Mouse (Mus musculus) 3T3-L1 (cell line): ENCODE results near the gene Cbs.
"Not testable (repeated sequence)": the region's sequence is repeated elsewhere in the genome, so short reads cannot be mapped to it uniquely, and the experiment has no call there.

ENCODE experiments used
- DNase-seq: peaks from one replicate; pipeline ENCODE4 v3.0.0-alpha.2; 2015; ENCODE audit warnings: low read depth, low spot score

The Cbs gene

DNA sequence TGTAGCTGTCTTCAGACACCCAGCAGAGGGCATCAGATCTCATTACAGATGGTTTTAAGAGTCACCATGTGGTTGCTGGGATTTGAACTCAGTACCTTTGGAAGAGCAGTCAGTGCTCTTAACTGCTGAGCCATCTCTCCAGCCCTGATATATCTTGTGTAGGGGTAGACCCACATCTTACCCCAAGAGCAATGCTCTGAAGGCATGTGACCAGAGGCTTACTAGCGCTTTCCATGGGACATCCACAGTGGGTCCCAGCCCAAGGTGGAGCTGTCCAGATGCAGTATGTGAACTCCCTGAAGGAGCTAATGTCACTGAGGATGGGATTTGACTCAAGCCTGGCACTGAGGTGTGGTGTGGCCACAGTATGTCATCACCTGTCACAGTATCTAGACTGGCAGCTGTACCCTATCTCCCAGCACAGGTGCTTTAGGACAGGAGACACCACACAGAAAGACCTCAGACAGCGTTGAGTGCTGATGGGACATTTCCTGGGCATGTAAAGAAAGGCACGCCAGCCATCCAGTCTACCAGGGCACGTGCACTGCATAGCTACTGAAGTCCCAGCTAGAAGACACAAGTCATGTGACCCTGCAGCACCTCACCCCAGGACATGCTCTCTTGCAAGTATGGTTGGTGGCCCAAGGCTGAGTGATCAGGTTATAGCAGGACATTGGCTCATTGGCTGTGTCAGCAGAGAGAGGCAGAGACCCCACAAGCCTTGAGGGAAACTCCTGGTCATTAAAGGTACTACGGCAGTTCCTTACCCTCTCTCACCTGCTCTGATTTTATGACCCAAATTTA, 9.4 kb upstream of the Cbs start:
- DNase-seq = peak; percentile 27

DNA sequence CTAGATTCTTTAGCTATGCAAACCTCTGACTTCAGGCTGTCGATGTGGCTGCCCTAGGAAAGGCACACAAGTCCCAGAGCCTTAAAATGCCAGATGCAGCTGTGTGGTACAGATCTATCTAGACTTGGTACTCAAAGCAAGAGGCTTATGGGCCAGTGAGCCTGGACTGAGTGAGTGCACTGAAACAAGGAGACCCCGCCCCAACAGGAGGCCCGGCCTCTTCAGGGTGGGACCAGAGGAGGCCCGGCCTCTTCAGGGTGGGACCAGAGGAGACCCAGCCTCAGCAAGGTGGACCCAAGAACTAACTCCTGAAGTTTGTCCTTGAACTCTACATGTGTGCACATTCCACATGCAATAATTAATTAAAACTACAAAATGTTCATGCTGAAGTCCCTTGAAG, 5.9 kb upstream of the Cbs start:
- no peak for DNase-seq

DNA sequence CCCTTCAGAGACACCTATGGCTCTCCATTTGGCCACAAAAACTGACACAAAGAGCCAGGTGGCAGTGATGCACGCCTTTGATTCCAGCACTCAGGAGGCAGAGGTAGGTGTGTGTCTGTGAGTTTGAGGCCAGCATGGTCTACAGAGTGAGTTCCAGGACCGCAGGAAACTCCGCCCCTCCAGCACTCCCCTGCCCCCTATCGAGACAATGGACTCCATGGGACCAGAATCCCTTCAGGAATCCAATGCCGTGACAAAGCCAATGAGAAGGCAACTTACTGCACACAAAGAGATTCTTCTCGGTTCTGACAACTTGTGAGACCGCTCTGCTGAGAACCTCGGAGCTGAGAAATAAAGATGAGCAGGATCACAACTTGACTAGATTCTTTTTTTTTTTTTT, 5.3 kb upstream of the Cbs start:
- DNase-seq = no peak

DNA sequence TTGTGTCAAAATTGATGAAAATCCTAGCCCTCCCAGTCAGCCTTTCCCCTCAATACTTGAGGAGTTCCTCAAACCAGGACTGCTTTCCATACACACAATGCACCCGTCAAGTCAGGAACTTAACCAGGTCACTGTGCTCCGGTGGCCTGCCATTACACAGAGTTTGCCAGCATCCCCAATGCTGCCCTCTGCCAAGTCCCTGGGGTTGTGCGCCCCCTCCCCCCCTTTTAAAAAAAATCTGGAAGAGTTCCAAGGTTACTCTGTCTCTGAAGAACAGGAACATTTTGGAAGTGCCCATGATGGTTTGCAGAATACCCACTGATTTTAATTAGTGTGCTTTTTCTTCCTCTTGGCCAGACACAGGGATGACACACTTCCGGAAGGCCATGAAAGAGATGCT, 2.6 kb upstream of the Cbs start:
- DNase-seq = no peak

DNA sequence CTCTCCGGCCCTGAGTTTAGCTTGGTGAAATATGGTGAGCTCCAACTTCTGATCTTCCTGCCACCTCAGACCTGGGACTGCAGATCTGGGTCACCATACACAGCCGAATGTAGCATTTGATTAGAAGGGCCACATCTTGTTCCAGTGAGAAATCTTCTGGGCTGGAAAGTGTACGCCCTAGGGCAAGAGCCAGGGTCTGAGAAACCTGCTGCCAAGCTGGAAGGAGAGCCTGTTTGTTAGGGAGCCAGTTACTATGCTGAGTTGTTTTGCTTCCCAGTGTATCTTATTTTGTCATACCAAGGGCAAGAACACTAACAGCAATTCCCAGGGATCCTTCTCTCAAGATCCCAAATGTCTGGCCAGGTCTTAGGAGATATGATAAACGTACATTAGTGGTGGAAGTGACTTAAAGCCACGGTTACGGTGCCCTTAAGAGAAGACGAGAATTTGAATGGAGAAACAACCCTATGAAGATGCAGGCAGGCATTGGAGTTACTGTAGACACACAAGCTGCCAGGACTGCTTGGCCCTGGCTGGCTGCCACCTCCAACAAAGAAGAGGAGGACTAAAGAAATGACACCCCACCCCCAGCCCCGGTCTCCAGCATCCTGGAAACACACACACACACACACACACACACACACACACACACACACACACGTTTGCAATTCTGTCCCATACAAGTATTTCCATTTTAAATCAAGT, 980 bp upstream of the Cbs start:
- DNase-seq = no peak

DNA sequence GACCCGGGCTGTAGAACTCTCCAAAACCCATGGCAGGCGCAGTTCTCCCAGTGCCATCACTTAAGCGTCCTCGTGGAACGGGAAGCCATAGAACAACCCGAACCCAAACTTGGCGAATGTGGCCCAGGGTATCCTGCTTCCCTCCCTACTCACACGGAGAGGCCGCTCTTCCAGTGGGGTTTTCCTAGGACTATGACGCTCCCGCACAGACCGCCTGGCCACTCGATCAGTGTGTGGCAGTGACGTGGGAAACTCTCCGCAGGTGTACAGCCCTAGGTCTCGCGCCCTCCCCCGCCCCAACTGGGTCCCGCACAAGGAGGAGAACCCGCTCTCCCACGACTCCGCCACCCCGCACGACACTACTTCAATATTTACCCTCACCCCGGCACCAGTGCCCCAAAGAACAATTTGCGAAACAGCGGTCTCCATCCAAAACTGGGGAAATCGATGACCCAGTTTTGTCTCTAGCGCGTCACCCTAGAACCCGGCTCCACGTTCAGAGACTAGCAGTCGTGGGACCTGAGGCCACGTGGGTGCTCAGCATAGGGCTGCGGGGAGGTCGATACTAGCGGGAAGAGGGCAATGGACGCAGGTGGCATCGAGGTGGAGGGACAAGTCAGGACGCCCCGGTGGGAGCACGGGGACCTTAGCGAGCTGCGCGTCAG, 629 bp downstream of the Cbs start:
- no peak for DNase-seq

DNA sequence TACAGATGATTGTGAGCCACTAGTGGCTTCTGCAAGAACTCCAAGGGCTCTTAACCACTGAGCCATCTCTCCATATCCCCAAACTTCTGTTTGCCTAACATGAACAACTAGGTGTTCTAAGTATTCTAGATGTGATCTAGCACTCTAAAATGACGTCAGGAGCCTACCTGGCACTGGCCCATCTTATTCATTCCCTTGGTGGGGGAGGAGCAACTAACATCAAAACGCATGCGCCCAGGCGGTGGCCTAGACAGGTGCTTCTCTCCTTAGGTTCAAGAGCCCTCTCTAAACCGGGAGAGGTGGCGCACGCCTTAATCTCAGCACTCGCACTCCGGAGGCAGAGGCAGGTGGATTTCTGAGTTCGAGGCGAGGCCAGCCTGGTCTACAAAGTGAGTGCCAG, 1.3 kb downstream of the Cbs start:
- DNase-seq = no peak

DNA sequence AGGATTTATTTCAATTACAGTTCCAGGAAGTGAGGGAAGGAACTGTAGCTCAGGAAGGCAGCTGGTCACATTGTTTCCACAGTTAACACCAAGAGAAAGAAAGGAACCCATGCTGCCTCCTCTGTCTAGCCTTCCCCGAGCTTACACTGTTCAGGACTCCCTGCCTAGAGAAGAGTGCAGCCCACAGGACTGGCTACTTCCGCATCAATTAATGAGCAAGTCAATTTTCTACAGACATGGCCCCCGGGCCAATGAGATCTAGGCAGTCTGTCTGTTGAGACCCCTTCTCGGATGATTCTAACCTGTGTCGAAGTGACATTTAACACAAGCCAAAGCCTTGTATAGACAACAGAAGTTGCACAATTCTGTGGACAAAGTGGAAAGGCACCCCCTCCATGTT, 2.1 kb downstream of the Cbs start:
- no peak for DNase-seq

DNA sequence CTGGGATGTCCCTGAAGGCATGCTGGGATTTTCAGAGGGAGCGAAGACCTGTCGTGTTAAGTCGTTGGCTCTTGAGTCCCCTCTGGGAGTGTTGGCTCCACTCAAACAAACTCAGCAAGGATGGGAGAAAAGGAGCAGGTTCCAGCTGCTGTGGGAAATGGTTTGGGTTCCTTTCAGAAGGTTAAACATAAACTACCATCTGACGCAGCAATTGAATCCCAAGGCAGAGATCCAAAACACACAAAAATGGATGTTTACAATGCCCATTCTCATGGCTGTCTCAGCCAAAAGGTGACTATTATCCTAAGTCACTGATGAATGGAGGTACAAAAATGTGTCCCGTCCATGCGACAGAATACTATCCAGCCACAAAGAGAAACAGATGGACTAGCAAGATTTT, 4.0 kb downstream of the Cbs start:
- no peak for DNase-seq

DNA sequence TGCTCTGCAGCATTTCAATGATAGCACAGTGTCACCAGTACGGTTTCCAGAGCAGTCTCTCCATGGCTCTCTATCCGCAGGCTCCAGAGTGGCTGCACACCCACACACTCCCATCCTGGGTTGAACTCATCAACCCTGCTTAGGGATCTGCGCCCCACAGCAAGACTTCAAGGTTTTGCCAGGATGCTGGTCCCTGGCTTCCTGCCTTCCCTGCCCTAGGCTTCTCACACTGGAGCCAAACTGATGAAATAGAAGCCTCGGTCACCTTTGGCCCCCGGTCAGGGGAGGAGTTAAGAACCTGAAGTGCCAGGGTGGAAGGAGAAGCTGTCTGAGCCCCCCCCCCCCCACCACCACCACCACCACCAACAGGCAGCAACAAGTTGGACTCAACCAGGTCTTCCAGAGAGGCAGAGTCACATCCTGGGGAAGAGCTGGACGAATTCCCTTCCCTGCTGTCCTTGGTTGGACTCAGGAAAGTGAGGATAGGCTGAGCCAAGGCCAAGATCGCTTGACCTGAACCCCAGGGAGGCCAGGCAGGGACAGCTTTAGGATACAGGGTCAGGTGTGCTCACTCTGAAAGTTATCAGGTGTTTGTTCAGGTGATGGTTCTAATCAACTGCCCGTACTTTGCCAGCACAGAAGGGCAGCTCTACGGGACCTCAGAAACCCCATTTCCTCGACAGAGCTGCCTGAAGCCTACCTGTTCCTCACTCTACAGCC, 5.8 kb downstream of the Cbs start:
- DNase-seq = no peak

DNA sequence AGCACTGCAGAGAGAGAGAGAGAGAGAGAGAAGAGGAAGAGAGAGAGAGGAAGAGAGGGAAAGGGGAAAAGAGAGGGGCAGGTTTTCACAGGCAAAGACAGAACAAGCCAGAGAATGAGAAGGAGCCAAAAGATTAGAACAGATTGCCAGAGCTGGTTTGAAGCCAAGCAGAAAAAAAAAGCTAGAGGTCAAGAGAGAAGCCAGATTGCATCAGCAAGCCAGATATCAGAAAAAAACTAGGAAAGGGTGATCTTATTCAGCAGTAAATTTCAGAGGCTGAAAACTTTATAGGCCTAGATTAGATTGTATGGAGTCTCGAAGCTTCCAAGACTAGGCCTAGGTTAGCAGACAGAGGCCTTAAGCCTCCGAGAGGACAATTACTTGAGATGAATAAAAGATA, 9.1 kb downstream of the Cbs start:
- DNase-seq = no peak

DNA sequence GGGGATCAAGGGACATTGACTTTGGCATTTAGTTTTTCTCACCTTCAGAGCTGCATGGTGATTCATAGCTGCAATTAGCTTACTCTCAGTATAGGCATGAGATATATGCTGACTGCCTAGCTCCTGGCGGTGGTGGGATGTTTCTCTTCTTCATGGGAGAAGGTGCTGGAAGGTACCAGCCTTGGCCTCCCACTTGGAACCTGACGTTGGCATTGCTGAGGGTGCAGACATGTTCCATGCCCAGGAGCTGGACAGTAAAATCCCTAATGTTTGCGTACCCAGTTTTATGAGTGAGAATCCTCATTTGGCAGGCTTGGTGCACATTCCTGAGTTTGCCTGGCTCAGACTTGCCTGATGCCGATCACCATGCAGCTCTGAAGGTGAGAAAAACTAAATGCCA, 13.9 kb downstream of the Cbs start:
- no peak for DNase-seq

DNA sequence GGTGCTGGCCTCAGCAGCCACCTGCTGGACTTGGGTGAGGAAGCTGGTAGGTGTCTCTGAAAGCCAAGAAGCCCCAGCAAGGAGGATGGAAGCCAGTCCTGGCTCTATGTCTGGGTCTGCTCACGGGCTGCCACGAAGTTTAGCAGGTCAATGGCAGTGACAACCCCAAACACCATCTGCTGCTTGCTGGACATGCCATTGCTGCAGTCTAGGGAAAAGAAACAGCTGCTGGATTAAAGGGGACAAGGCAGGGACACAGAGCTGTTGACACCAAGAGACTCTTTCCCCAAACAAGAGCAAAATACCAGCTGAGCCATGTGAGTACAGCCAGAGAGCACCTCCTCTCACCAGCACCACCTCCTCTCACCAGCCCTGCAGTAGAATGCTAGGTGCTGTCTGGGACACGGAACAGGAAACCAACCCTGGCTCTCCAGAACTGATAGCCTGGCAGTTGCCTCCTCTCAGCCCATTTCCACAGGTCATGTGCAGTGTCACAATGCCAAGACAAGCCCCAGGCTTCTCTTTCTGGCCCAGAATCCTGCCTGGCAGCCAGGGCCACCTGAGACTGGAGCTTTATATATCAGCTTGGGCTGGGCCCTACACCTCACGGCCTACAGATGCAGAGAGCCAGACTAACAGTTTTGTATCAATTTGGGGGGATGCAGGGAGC, 23.8 kb downstream of the Cbs start:
- DNase-seq = no peak

DNA sequence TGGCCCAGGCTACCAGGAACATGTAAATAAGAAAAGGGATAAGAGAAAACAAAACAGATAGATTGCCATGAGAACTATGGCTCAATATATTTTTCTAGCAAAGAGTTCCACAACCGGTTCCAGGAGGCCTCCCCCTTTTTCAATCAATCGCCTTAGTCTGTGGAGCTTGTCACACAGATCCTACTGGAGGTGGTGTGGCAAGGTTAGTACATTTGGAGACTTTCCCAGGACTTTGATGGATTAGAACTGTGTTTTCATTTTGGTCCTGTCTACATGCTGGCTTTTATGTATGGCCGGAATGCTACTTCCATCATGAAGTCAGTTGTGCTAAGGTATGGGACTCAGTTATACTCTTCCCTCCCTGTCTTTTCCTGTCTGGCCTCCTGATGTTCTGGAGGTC, 27.1 kb downstream of the Cbs start:
- DNase-seq = no peak

DNA sequence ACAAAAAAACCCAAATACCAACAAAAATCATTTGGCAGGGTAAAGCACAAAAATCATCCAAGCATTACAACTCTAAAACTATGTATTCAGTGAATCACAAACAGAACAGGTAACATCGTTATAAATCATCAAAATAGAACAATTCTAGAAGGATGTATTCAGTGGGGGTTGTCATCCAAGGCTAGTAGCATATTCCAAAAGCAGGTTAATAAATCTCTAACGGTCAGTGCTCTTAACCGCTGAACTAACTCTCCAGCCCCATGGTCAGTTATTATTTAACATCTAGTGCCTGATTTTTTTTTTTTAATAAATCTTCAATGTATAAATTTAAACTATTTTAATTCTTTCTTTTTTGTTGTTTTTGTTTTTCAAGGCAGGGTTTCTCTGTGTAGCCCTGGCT, 27.9 kb downstream of the Cbs start:
- not testable (repeated sequence) for DNase-seq

DNA sequence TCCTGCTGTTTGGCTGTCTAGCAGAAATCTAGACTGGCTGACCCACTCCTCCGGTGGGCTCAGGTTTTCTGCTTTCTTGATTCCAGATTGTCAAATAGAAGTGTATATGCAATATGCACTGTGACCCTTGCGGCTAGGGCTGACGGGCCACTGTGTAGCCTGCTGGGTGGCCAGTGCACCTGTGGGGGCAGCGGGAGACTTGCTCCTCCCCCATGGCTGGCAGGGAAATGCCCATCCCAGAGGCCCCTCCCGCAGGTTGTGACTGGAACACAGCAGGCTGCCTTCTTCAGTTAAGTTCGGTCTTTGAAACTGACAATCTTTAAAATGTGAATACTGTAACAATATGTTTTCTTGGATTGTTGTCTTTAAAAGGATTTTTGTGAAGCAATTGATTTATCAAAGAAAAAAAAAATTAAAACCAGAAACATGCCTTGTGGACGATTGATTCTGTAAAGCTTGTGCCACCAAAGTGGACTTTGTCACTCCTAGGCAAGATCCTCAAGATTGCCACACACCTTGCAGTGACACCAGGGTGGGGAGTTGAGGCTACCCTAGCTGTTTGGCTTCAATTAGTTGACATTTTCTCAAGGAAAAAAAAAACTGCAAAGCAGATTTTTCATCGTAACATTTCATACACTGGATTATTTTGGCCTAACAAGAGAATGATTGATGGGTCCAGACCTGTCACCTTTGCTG, 29.6 kb downstream of the Cbs start:
- DNase-seq = no peak

DNA sequence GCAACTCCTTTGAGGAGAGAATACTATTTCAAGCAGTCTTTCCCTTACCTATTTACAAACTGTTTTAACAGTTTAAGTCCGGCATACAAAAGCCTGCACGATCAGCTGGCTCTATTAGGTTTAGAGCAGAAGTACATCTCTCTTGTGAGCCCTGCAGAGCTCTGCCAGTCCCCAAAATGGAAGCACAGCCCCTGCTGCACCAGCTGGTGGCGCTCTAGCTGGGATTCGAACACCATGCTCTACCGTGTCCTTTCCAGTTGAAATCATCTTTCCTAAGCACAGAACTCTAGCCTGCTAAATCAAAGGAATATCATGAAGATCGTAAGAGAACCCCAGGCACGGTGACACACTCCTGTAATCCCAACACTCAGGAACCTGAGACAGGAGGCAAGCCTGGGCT, 30.6 kb downstream of the Cbs start:
- DNase-seq = no peak

DNA sequence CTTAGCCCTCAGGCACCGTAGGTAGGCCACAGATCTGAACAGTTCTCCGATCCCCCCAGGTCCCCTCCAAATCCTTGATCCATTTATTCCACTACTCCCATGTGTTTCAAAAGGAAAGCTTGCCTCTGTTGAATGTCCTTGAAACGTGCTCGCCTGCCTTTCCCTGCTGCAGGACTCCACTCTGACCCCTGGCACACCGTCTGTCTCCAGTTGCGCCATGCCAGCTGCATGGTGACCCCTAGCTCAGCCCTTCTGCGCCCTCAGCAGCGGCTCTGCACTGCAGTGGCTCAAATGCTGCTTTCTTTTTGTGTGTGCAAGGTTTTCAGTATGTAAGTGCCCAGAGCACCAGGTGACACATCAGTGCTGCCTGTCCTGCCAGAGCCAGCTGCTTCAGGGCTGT, 38.4 kb downstream of the Cbs start:
- DNase-seq = no peak

DNA sequence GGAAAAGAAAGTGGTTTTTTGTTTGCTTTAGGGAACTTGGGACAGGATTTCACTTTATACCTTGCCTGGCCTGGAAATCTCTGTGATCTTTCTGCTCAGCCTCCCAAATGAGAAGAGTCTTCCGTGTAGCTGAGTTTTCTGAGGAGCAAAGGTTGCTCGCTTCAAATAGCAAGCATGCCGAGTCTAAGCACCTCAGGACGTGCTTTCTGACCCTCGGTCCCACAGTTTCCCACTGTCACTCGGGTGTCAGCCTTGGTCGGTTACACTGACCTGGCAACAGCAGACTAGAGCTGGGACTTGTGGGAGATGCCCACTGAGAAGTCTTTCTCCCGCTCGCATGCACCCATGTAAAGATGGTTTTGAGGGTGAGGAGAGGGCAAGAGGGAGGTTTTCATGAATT, 39.1 kb downstream of the Cbs start:
- no peak for DNase-seq

DNA sequence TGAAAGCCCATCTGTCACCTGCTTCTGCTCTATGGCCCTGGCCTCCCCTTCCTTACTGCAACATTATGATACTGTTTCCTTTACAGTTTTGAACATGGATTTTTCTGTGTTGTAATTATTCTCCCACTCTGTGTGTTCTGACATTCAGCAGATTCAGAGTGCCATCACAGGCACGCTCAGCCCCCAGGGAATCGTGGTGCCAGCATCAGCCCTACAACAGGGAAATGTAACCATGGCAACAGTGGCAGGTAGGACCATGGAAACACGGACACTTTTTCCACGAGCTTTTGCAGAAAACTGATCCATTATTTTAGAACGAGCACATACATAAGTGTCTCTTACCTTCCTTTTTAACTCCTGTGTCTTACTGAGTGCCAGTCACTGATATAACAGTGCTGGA, 42.0 kb downstream of the Cbs start:
- no peak for DNase-seq

DNA sequence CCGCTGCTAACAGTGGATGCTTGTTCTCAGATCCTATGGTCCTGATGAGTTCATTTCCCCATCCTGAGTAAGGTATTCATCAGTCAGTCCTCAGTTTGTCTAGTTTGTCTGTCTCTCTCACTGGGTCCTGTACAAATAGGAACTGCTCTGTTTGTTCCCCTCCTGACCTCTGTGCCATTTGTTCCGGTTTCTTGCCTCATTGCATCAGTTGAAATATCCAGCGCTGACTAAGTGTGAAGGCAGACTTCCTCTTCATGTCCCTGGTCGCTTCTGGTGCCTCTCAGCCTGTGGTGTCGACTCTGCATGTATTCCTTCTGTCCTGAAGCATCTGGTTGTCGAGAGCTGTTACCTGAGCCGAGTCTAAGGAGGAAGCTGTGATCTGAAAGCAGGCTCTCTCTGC, 42.4 kb downstream of the Cbs start:
- DNase-seq = no peak
